Mouse (Mus musculus): ENCODE results near the gene 4930522H14Rik.

The 4930522H14Rik gene

GRCm38 (mm10) chr4:109475577-109476553 is 55.2 kb downstream of the 4930522H14Rik start:
- peak; percentile 70 for DNase-seq (ENCODE audit: extremely low spot score)

GRCm38 (mm10) chr4:109475078-109475477 is 56.0 kb downstream of the 4930522H14Rik start:
- no peak for DNase-seq (ENCODE audit: extremely low spot score)

GRCm38 (mm10) chr4:109472566-109472965 is 58.5 kb downstream of the 4930522H14Rik start:
- no peak for DNase-seq (ENCODE audit: extremely low spot score)

GRCm38 (mm10) chr4:109471606-109472005 is 59.5 kb downstream of the 4930522H14Rik start:
- DNase-seq (ENCODE audit: extremely low spot score) = no peak

- no peak for DNase-seq (ENCODE audit: extremely low spot score)
Measured at GRCm38 (mm10) chr4:109467687-109468086, 63.4 kb downstream of the 4930522H14Rik start.

GRCm38 (mm10) chr4:109463892-109464291 is 67.2 kb downstream of the 4930522H14Rik start:
- no peak for DNase-seq (ENCODE audit: extremely low spot score)

GRCm38 (mm10) chr4:109460421-109461179 is 70.5 kb downstream of the 4930522H14Rik start:
- no peak for DNase-seq (ENCODE audit: extremely low spot score)

GRCm38 (mm10) chr4:109456821-109457220 is 74.3 kb downstream of the 4930522H14Rik start:
- no peak for DNase-seq (ENCODE audit: extremely low spot score)

Measured in embryo, embryonic 9.5 days (tissue).